Mouse (Mus musculus): Measurements from ENCODE around the gene Mrpl27. TPM values are rescaled to one million over a fixed set of nuclear protein-coding genes. Genes with fewer than 3 reads are reported as not detected.
A peak's percentile ranks its signal among the peaks of the same experiment; 100 is the strongest.

Gene Mrpl27
- polyA plus RNA-seq, 1 experiment from 2014 or later, result 148 TPM

DNA sequence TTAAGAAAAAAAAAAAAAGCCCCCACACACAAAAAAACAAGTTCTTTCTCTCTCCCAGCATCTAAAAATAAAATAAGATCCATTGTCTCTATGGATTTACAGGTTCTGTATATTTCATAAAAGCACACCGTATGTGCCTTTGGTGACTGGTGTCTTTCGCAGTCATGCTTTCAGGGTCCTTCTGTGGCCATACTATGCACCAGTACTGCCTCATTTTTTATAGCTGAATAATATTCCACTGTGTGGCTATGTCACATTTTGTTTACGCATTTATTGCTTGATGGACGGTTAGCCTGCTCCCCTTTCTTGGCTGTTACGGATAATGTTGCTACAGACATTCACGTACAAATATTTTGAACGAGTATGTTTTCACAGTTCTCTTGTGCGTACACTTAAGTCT is 594 bp upstream of the Mrpl27 start:
- TF ChIP-seq CTCF (IDR thresholded peaks at IDR 0.05; ENCODE audit: low read depth), result no peak
- H3K9ac ChIP-seq (ENCODE audit: low read depth, low read length), result no peak overlapping the region
- peak overlapping the region; percentile 71 for H3K4me2 ChIP-seq (replicated peaks; ENCODE audit: low read depth)
- peaks cover 12% of the 10 kb centered on the region for H3K4me1 ChIP-seq (replicated peaks; ENCODE audit: control insufficient read depth, insufficient read depth, low read length)
- peak overlapping the region; percentile 60 for H3K4me3 ChIP-seq (ENCODE audit: low read depth, low read length)
- no peak overlapping the region for H3K27ac ChIP-seq (ENCODE audit: low read depth, low read length)
- WGBS, result 37% methylated on average over 8 of the region's 8 CpGs
- H3K36me3 ChIP-seq (ENCODE audit: control insufficient read depth, insufficient read depth), result peaks cover 7% of the 10 kb centered on the region; the same call in 1 of the 2 replicates
- ATAC-seq, result no peak
- H3K9me3 ChIP-seq (ENCODE audit: control insufficient read depth), result no peaks in the 10 kb centered on the region
- H3K27me3 ChIP-seq (replicated peaks; ENCODE audit: control insufficient read depth, insufficient read depth, low read length), result no peaks in the 10 kb centered on the region

- 33% methylated on average over 1 of the region's 1 CpGs for WGBS
- H3K4me1 ChIP-seq (replicated peaks; ENCODE audit: control insufficient read depth, insufficient read depth, low read length), result no peaks in the 10 kb centered on the region
- H3K36me3 ChIP-seq (ENCODE audit: control insufficient read depth, insufficient read depth), result peaks cover 65% of the 10 kb centered on the region
- no peak overlapping the region for H3K9ac ChIP-seq (ENCODE audit: low read depth, low read length)
- H3K27me3 ChIP-seq (replicated peaks; ENCODE audit: control insufficient read depth, insufficient read depth, low read length), result no peaks in the 10 kb centered on the region
- ATAC-seq, result no peak
- no peak overlapping the region for H3K4me3 ChIP-seq (ENCODE audit: low read depth, low read length)
- no peaks in the 10 kb centered on the region for H3K9me3 ChIP-seq (ENCODE audit: control insufficient read depth)
- no peak overlapping the region; the same call in 1 of the 2 replicates for H3K27ac ChIP-seq (ENCODE audit: low read depth, low read length)
- TF ChIP-seq CTCF (IDR thresholded peaks at IDR 0.05; ENCODE audit: low read depth), result peak; percentile 20; the same call in 1 of the 2 replicates
- no peak overlapping the region for H3K4me2 ChIP-seq (replicated peaks; ENCODE audit: low read depth)
Measured at GRCm38 (mm10) chr11:94661344-94661743, 7.8 kb downstream of the Mrpl27 start.

- Histone ChIP-seq H3K36me3 (ENCODE audit: control insufficient read depth, insufficient read depth) (peaks cover 76% of the 10 kb centered on the region), H3K27me3 (replicated peaks; ENCODE audit: control insufficient read depth, insufficient read depth, low read length) (no peaks in the 10 kb centered on the region), H3K27ac (ENCODE audit: low read depth, low read length) (no peak overlapping the region), H3K9ac (ENCODE audit: low read depth, low read length) (no peak overlapping the region), H3K9me3 (ENCODE audit: control insufficient read depth) (no peaks in the 10 kb centered on the region), H3K4me3 (ENCODE audit: low read depth, low read length) (no peak overlapping the region), H3K4me2 (replicated peaks; ENCODE audit: low read depth) (no peak overlapping the region), H3K4me1 (replicated peaks; ENCODE audit: control insufficient read depth, insufficient read depth, low read length) (no peaks in the 10 kb centered on the region)
- WGBS, result 93% methylated on average over 6 of the region's 6 CpGs
- ATAC-seq, result no peak
- TF ChIP-seq CTCF (IDR thresholded peaks at IDR 0.05; ENCODE audit: low read depth), result no peak
Measured at GRCm38 (mm10) chr11:94665281-94665680, 11.7 kb downstream of the Mrpl27 start.

- Histone ChIP-seq H3K9ac (ENCODE audit: low read depth, low read length) (no peak overlapping the region), H3K27me3 (replicated peaks; ENCODE audit: control insufficient read depth, insufficient read depth, low read length) (no peaks in the 10 kb centered on the region), H3K9me3 (ENCODE audit: control insufficient read depth) (no peaks in the 10 kb centered on the region), H3K4me2 (replicated peaks; ENCODE audit: low read depth) (no peak overlapping the region), H3K4me3 (ENCODE audit: low read depth, low read length) (no peak overlapping the region), H3K4me1 (replicated peaks; ENCODE audit: control insufficient read depth, insufficient read depth, low read length) (no peaks in the 10 kb centered on the region; the same call in 1 of the 2 replicates), H3K36me3 (ENCODE audit: control insufficient read depth, insufficient read depth) (peaks cover 9% of the 10 kb centered on the region; the same call in 1 of the 2 replicates), H3K27ac (ENCODE audit: low read depth, low read length) (no peak overlapping the region)
- ATAC-seq, result no peak
- WGBS, result 74% methylated on average over 5 of the region's 5 CpGs
- no peak for TF ChIP-seq CTCF (IDR thresholded peaks at IDR 0.05; ENCODE audit: low read depth)
Measured at GRCm38 (mm10) chr11:94674984-94675383, 21.4 kb downstream of the Mrpl27 start.

GRCm38 (mm10) chr11:94675446-94675845 is 21.9 kb downstream of the Mrpl27 start:
- Histone ChIP-seq H3K4me2 (replicated peaks; ENCODE audit: low read depth) (peak overlapping the region; percentile 89; the same call in 1 of the 2 replicates), H3K9ac (ENCODE audit: low read depth, low read length) (no peak overlapping the region), H3K4me3 (ENCODE audit: low read depth, low read length) (no peak overlapping the region), H3K27ac (ENCODE audit: low read depth, low read length) (no peak overlapping the region), H3K9me3 (ENCODE audit: control insufficient read depth) (no peaks in the 10 kb centered on the region), H3K27me3 (replicated peaks; ENCODE audit: control insufficient read depth, insufficient read depth, low read length) (no peaks in the 10 kb centered on the region), H3K36me3 (ENCODE audit: control insufficient read depth, insufficient read depth) (peaks cover 4% of the 10 kb centered on the region; the same call in 1 of the 2 replicates), H3K4me1 (replicated peaks; ENCODE audit: control insufficient read depth, insufficient read depth, low read length) (no peaks in the 10 kb centered on the region; the same call in 1 of the 2 replicates)
- WGBS, result 79% methylated on average over 5 of the region's 5 CpGs
- TF ChIP-seq CTCF (IDR thresholded peaks at IDR 0.05; ENCODE audit: low read depth), result 0 out of 2 replicates have a peak, but pooled peaks have one; percentile 4
- no peak for ATAC-seq

- WGBS, result 39% methylated on average over 4 of the region's 4 CpGs
- peak overlapping the region; percentile 58; the same call in 1 of the 2 replicates for H3K27ac ChIP-seq (ENCODE audit: low read depth, low read length)
- TF ChIP-seq CTCF (IDR thresholded peaks at IDR 0.05; ENCODE audit: low read depth), result no peak
Measured at GRCm38 (mm10) chr11:94676308-94676707, 22.7 kb downstream of the Mrpl27 start.

More at GRCm38 (mm10) chr11:94676308-94676707, 22.7 kb downstream of the Mrpl27 start:
- Histone ChIP-seq H3K27me3 (replicated peaks; ENCODE audit: control insufficient read depth, insufficient read depth, low read length) (no peaks in the 10 kb centered on the region), H3K4me2 (replicated peaks; ENCODE audit: low read depth) (peak overlapping the region; percentile 89), H3K9me3 (ENCODE audit: control insufficient read depth) (no peaks in the 10 kb centered on the region), H3K4me3 (ENCODE audit: low read depth, low read length) (peak overlapping the region; percentile 98), H3K4me1 (replicated peaks; ENCODE audit: control insufficient read depth, insufficient read depth, low read length) (no peaks in the 10 kb centered on the region; the same call in 1 of the 2 replicates), H3K36me3 (ENCODE audit: control insufficient read depth, insufficient read depth) (no peaks in the 10 kb centered on the region), H3K9ac (ENCODE audit: low read depth, low read length) (peak overlapping the region; percentile 95; the same call in 1 of the 2 replicates)
- ATAC-seq, result no peak

All from intestine, postnatal 0 days (tissue).